Mouse (Mus musculus): ENCODE results near the gene Gm10715. TPM values are rescaled to one million over a fixed set of nuclear protein-coding genes. Genes with fewer than 3 reads are reported as not detected.
"Not testable (repeated sequence)": the region's sequence is repeated elsewhere in the genome, so short reads cannot be mapped to it uniquely, and the experiment has no call there.

The Gm10715 gene
- polyA plus RNA-seq, 1 experiment from 2014 or later: not detected

DNA sequence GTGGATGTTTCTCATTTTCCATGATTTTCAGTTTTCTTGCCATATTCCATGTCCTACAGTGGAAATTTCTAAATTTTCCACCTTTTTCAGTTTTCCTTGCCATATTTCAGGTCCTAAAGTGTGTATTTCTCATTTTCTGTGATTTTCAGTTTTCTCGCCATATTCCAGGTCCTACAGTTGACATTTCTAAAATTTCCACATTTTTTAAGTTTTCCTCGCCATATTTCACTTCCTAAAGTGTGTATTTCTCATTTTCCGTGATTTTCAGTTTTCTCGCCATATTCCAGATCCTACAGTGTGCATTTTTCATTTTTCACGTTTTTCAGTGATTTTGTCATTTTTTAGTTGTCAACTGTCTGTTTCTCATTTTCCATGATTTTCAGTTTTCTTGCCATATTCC, 27.3 kb upstream of the Gm10715 start:
- WGBS: no CpG with 5 or more reads among the region's 5 CpGs
- ATAC-seq (ENCODE audit: low read depth): peak; percentile 50; the same call in 1 of the 2 replicates
- not testable (repeated sequence) for H3K36me3 ChIP-seq (ENCODE audit: control insufficient read depth, insufficient read depth, low read length)

DNA sequence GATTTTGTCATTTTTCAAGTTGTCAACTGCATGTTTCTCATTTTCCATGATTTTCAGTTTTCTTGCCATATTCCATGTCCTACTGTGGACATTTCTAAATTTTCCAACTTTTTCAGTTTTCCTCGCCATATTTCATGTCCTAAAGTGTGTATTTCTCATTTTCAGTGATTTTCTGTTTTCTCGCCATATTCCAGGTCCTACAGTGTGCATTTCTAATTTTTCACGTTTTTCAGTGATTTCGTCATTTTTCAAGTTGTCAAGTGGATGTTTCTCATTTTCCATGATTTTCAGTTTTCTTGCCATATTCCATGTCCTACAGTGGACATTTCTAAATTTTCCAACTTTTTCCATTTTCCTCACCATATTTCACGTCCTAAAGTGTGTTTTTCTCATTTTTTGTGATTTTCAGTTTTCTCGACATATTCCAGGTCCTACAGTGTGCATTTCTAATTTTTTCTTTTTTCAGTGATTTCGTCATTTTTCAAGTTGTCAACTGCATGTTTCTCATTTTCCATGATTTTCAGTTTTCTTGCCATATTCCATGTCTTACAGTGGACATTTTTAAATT, 24.5 kb upstream of the Gm10715 start:
- ATAC-seq (ENCODE audit: low read depth); H3K27me3 ChIP-seq (replicated peaks; ENCODE audit: control insufficient read depth, insufficient read depth, low read length); H3K27ac ChIP-seq (replicated peaks; ENCODE audit: low read depth, low read length); H3K4me3 ChIP-seq (ENCODE audit: low read depth, low read length); H3K36me3 ChIP-seq (ENCODE audit: control insufficient read depth, insufficient read depth, low read length); H3K4me1 ChIP-seq (ENCODE audit: control insufficient read depth, insufficient read depth, low read length); H3K4me2 ChIP-seq (ENCODE audit: low read depth, low read length); DNase-seq (ENCODE audit: low spot score); H3K9me3 ChIP-seq (ENCODE audit: control insufficient read depth, low read length); H3K9ac ChIP-seq (ENCODE audit: low read depth, low read length): not testable (repeated sequence)
- 92% methylated on average over 2 of the region's 7 CpGs for WGBS

More for the DNA sequence above, 27.3 kb upstream of the Gm10715 start:
- H3K27me3 ChIP-seq (replicated peaks; ENCODE audit: control insufficient read depth, insufficient read depth, low read length); H3K9ac ChIP-seq (ENCODE audit: low read depth, low read length); H3K4me1 ChIP-seq (ENCODE audit: control insufficient read depth, insufficient read depth, low read length); DNase-seq (ENCODE audit: low spot score); H3K27ac ChIP-seq (replicated peaks; ENCODE audit: low read depth, low read length); H3K9me3 ChIP-seq (ENCODE audit: control insufficient read depth, low read length); H3K4me3 ChIP-seq (ENCODE audit: low read depth, low read length); H3K4me2 ChIP-seq (ENCODE audit: low read depth, low read length): not testable (repeated sequence)

DNA sequence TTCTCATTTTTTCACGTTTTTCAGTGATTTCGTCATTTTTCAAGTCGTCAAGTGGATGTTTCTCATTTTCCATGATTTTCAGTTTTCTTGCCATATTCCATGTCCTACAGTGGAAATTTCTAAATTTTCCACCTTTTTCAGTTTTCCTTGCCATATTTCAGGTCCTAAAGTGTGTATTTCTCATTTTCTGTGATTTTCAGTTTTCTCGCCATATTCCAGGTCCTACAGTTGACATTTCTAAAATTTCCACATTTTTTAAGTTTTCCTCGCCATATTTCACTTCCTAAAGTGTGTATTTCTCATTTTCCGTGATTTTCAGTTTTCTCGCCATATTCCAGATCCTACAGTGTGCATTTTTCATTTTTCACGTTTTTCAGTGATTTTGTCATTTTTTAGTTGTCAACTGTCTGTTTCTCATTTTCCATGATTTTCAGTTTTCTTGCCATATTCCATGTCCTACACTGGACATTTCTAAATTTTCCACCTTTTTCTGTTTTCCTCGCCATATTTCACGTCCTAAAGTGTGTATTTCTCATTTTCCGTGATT, 23.9 kb upstream of the Gm10715 start, which contains the start of gene Gm10721:
Gm10721 (plus strand) TSS at position 408 of the 547 bp plus-strand sequence.
- not testable (repeated sequence) for H3K36me3 ChIP-seq (ENCODE audit: control insufficient read depth, insufficient read depth, low read length); H3K4me1 ChIP-seq (ENCODE audit: control insufficient read depth, insufficient read depth, low read length); H3K9me3 ChIP-seq (ENCODE audit: control insufficient read depth, low read length); H3K27me3 ChIP-seq (replicated peaks; ENCODE audit: control insufficient read depth, insufficient read depth, low read length); DNase-seq (ENCODE audit: low spot score); H3K27ac ChIP-seq (replicated peaks; ENCODE audit: low read depth, low read length); H3K4me3 ChIP-seq (ENCODE audit: low read depth, low read length); H3K9ac ChIP-seq (ENCODE audit: low read depth, low read length); H3K4me2 ChIP-seq (ENCODE audit: low read depth, low read length)
- ATAC-seq (ENCODE audit: low read depth): peak; percentile 55; the same call in 1 of the 2 replicates
- no CpG with 5 or more reads among the region's 11 CpGs for WGBS

DNA sequence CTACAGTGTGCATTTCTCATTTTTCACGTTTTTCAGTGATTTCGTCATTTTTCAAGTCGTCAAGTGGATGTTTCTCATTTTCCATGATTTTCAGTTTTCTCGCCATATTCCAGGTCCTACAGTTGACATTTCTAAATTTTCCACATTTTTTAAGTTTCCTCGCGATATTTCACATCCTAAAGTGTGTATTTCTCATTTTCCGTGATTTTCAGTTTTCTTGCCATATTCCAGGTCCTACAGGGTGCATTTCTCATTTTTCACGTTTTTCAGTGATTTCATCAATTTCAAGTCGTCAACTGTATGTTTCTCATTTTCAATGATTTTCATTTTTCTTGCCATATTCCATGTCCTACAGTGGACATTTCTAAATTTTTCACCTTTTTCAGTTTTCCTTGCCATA, 21.3 kb upstream of the Gm10715 start, which contains the start of gene Gm10720:
Gm10720 (plus strand) TSS at position 301 of the 400 bp plus-strand sequence.
- ATAC-seq (ENCODE audit: low read depth); H3K27me3 ChIP-seq (replicated peaks; ENCODE audit: control insufficient read depth, insufficient read depth, low read length); H3K4me2 ChIP-seq (ENCODE audit: low read depth, low read length); H3K36me3 ChIP-seq (ENCODE audit: control insufficient read depth, insufficient read depth, low read length); DNase-seq (ENCODE audit: low spot score); H3K4me3 ChIP-seq (ENCODE audit: low read depth, low read length); H3K27ac ChIP-seq (replicated peaks; ENCODE audit: low read depth, low read length); H3K4me1 ChIP-seq (ENCODE audit: control insufficient read depth, insufficient read depth, low read length); H3K9me3 ChIP-seq (ENCODE audit: control insufficient read depth, low read length); H3K9ac ChIP-seq (ENCODE audit: low read depth, low read length): not testable (repeated sequence)
- WGBS: 56% methylated on average over 4 of the region's 9 CpGs

DNA sequence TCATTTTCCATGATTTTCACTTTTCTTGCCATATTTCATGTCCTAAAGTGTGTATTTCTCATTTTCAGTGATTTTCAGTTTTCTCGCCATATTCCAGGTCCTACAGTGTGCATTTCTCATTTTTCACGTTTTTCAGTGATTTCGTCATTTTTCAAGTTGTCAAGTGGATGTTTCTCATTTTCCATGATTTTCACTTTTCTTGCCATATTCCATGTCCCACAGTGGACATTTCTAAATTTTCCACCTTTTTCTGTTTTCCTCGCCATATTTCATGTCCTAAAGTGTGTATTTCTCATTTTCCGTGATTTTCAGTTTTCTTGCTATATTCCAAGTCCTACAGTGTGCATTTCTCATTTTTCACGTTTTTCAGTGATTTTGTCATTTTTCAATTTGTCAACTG, 20.8 kb upstream of the Gm10715 start:
- not testable (repeated sequence) for ATAC-seq (ENCODE audit: low read depth); H3K4me2 ChIP-seq (ENCODE audit: low read depth, low read length); H3K36me3 ChIP-seq (ENCODE audit: control insufficient read depth, insufficient read depth, low read length); H3K27ac ChIP-seq (replicated peaks; ENCODE audit: low read depth, low read length); H3K9ac ChIP-seq (ENCODE audit: low read depth, low read length); H3K9me3 ChIP-seq (ENCODE audit: control insufficient read depth, low read length); H3K4me3 ChIP-seq (ENCODE audit: low read depth, low read length); H3K4me1 ChIP-seq (ENCODE audit: control insufficient read depth, insufficient read depth, low read length); H3K27me3 ChIP-seq (replicated peaks; ENCODE audit: control insufficient read depth, insufficient read depth, low read length); DNase-seq (ENCODE audit: low spot score)
- WGBS: 69% methylated on average over 4 of the region's 6 CpGs

DNA sequence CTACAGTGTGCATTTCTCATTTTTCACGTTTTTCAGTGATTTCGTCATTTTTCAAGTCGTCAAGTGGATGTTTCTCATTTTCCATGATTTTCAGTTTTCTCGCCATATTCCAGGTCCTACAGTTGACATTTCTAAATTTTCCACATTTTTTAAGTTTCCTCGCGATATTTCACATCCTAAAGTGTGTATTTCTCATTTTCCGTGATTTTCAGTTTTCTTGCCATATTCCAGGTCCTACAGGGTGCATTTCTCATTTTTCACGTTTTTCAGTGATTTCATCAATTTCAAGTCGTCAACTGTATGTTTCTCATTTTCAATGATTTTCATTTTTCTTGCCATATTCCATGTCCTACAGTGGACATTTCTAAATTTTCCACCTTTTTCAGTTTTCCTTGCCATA, 19.6 kb upstream of the Gm10715 start, which contains the start of gene Gm10719:
Gm10719 (plus strand) TSS at position 301 of the 400 bp plus-strand sequence.
- H3K27me3 ChIP-seq (replicated peaks; ENCODE audit: control insufficient read depth, insufficient read depth, low read length); H3K9me3 ChIP-seq (ENCODE audit: control insufficient read depth, low read length); H3K9ac ChIP-seq (ENCODE audit: low read depth, low read length); DNase-seq (ENCODE audit: low spot score); H3K36me3 ChIP-seq (ENCODE audit: control insufficient read depth, insufficient read depth, low read length); H3K4me1 ChIP-seq (ENCODE audit: control insufficient read depth, insufficient read depth, low read length); H3K27ac ChIP-seq (replicated peaks; ENCODE audit: low read depth, low read length); H3K4me2 ChIP-seq (ENCODE audit: low read depth, low read length); H3K4me3 ChIP-seq (ENCODE audit: low read depth, low read length); ATAC-seq (ENCODE audit: low read depth): not testable (repeated sequence)
- 75% methylated on average over 1 of the region's 9 CpGs for WGBS

DNA sequence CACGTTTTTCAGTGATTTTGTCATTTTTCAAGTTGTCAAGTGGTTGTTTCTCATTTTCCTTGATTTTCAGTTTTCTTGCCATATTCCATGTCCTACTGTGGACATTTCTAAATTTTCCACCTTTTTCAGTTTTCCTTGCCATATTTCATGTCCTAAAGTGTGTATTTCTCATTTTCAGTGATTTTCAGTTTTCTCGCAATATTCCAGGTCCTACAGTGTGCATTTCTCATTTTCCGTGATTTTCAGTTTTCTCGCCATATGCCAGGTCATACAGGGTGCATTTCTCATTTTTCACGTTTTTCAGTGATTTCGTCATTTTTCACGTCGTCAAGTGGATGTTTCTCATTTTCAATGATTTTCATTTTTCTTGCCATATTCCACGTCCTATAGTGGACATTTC, 17.7 kb upstream of the Gm10715 start:
- WGBS: 65% methylated on average over 9 of the region's 9 CpGs
- H3K27me3 ChIP-seq (replicated peaks; ENCODE audit: control insufficient read depth, insufficient read depth, low read length); H3K9me3 ChIP-seq (ENCODE audit: control insufficient read depth, low read length); H3K36me3 ChIP-seq (ENCODE audit: control insufficient read depth, insufficient read depth, low read length); H3K4me3 ChIP-seq (ENCODE audit: low read depth, low read length); ATAC-seq (ENCODE audit: low read depth); H3K27ac ChIP-seq (replicated peaks; ENCODE audit: low read depth, low read length); H3K4me2 ChIP-seq (ENCODE audit: low read depth, low read length); DNase-seq (ENCODE audit: low spot score); H3K9ac ChIP-seq (ENCODE audit: low read depth, low read length); H3K4me1 ChIP-seq (ENCODE audit: control insufficient read depth, insufficient read depth, low read length): not testable (repeated sequence)

DNA sequence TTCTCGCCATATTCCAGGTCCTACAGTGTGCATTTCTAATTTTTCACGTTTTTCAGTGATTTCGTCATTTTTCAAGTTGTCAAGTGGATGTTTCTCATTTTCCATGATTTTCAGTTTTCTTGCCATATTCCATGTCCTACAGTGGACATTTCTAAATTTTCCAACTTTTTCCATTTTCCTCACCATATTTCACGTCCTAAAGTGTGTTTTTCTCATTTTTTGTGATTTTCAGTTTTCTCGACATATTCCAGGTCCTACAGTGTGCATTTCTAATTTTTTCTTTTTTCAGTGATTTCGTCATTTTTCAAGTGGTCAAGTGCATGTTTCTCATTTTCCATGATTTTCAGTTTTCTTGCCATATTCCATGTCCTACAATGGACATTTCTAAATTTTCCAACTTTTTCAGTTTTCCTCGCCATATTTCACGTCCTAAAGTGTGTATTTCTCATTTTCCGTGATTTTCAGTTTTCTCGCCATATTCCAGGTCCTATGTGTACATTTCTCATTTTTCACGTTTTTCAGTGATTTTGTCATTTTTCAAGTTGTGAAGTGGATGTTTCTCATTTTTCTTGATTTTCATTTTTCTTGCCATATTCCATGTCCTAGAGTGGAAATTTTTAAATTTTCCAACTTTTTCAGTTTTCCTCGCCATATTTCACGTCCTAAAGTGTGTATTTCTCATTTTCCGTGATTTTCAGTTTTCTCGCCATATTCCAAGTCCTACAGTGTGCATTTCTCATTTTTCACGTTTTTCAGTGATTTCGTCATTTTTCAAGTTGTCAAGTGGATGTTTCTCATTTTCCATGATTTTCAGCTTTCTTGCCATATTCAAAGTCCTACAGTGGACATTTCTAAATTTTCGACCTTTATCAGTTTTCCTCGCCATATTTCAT, 16.6 kb upstream of the Gm10715 start:
- not testable (repeated sequence) for DNase-seq (ENCODE audit: low spot score); H3K4me3 ChIP-seq (ENCODE audit: low read depth, low read length); H3K4me2 ChIP-seq (ENCODE audit: low read depth, low read length); H3K9me3 ChIP-seq (ENCODE audit: control insufficient read depth, low read length); H3K27ac ChIP-seq (replicated peaks; ENCODE audit: low read depth, low read length); H3K27me3 ChIP-seq (replicated peaks; ENCODE audit: control insufficient read depth, insufficient read depth, low read length); H3K4me1 ChIP-seq (ENCODE audit: control insufficient read depth, insufficient read depth, low read length); ATAC-seq (ENCODE audit: low read depth); H3K9ac ChIP-seq (ENCODE audit: low read depth, low read length); H3K36me3 ChIP-seq (ENCODE audit: control insufficient read depth, insufficient read depth, low read length)
- WGBS: 76% methylated on average over 11 of the region's 19 CpGs
